Mouse (Mus musculus): ENCODE results near the gene Armc2.
A peak's percentile ranks its signal among the peaks of the same experiment; 100 is the strongest.

Gene Armc2

GRCm38 (mm10) chr10:41907950-41908349, 110.3 kb downstream of the Armc2 start:
- DNase-seq (ENCODE audit: low spot score in 2 of 2), result no peak

- DNase-seq (ENCODE audit: low spot score in 2 of 2), result no peak
These were observed 110.8 kb downstream of the Armc2 start for GRCm38 (mm10) chr10:41907473-41907872.

DNA sequence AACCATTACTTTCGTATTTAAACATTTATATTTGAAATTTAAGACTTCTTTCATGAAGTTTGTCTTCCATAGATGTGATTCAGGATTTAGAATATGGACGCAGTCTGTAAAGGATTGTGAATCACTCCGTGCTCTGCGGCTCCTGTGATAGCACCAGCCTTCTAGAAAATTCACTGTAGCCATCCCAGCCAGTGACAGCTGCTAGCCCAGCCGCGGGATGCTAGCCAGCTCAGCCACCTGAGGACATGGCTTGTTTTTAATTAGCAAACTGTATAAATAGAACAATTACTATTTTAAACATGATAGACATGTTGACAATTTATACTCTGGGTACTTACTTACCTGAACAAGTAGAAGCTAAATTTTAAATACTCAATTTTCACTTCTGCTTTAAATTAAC, 116.4 kb downstream of the Armc2 start:
- DNase-seq (ENCODE audit: low spot score in 2 of 2), result no peak

- no peak for DNase-seq (ENCODE audit: low spot score in 2 of 2)
These were observed 116.8 kb downstream of the Armc2 start for GRCm38 (mm10) chr10:41901456-41901855.

DNA sequence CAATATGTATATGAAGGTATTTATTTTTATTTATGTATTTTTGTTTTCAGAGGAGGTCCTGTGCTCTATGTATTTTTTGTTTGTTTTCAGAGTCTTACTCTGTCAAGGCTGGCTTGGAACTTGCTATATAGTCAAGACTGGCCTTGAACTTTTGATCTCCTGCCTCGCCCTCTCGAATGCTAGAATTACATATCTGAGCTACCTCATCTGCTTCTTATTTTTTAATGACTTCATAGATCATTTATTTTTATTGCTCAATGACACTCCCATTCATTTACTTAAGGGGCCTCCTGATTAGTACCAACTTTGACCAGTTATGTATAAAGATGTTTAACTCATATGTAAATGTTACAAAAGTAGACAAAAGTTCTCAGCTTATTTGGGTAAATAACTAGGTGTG, 121.4 kb downstream of the Armc2 start:
- DNase-seq (ENCODE audit: low spot score in 2 of 2), result no peak

- DNase-seq (ENCODE audit: low spot score in 2 of 2), result no peak
These were observed 121.8 kb downstream of the Armc2 start for GRCm38 (mm10) chr10:41896425-41896824.

DNA sequence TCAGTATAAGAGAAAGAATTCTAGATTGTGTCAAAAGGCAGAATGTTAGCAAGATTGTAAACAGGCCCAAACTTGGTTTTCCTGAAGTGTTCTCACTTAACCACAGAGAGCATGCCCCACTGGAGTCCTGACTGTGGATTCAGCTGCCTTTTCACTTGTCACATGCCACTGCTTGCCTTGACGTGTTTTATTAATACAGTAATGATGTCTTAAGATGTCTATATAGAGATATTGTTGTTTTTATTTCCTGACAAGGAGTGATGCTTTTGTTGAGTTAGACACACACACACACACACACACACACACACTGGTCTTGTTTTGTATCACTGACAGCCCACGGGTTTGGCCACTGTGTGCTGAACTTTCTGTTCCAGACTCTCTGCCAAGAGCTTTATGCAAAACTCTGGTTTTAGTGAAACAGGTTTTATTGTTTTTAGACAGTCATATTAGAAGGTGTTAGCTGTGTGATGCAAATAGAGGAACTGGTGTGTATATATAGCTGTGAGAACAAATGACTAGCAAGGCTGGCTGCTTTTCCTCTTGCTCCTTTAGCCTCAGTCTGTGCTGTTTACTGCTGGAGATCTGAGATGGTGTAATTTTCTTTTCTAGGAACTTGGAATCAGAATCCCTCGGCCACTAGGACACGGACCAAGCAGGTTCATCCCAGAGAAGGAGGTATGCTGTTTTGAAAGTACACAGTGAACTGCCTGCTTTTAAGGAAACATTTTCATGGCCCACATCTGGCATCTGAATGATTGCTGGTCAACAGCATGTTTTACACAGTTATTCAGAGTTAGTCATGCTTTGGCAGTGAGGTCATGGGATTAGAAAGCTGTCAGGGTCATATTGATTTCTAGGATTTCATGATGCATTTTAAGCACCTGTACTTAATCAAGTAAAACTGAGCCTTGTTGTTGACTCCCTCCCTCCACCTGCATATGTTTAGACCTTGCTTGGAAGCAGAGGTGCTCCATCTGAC, 124.5 kb downstream of the Armc2 start:
- peak in 1 of 2 experiments; percentile 33 for DNase-seq (ENCODE audit: low spot score in 2 of 2)

DNA sequence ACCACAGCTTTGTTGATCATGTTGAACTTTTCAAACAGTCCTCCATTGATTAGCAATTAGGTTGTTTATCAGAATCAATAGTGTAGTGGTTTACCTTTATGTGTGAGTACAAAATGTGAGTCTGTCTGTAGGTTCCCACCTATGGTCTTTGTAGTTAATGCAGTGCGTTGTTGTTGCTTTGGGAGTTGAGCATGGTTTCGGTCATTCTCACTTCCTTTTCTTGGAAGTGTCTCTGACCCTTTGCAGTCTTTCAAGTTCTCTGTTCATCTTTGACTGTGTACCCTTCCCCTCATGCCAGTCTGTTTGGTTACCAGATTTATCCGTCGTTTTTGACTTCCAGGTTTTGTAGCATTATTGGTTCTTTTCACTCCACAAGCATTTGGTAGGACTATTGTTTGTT, 126.9 kb downstream of the Armc2 start:
- no peak for DNase-seq (ENCODE audit: low spot score in 2 of 2)

DNA sequence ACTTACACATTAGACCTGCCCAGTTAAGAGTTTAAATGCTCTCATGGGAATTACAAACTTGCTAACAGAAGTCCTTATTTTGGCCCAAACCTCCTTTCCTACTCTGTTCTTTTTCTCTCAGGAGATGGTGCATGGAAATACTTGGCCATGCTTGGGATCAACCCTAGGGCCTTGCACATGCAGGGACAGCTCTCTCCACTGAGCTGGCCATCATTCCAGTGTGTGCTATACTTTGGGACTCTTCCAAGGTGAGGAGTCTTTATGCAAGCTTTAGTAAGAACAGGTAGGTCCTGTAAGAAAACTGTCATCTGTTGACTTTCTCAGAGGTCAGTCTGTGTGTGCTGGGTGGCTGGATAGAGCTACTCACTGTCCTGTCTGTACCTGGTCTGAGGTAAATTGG, 127.7 kb downstream of the Armc2 start:
- no peak for DNase-seq (ENCODE audit: low spot score in 2 of 2)

DNA sequence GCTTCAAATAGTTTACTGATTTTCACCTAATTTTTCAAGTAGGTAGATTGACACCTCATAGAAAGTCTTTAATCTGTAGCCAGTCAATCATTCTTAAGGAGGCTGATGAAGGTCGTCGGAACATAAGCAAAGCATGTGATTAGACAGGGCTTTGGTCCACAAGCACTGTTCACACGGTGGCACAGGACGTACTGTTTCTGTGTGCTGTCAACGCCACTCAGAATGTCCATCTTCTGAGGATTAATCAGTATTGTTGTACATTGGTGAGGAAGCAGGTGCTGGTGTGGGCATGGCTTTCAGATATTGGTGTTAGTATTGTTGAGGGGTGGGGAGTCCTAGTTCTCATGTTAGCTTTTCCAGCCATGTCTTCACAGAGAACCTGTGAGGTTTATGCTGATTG, 128.7 kb downstream of the Armc2 start:
- DNase-seq (ENCODE audit: low spot score in 2 of 2), result no peak

DNA sequence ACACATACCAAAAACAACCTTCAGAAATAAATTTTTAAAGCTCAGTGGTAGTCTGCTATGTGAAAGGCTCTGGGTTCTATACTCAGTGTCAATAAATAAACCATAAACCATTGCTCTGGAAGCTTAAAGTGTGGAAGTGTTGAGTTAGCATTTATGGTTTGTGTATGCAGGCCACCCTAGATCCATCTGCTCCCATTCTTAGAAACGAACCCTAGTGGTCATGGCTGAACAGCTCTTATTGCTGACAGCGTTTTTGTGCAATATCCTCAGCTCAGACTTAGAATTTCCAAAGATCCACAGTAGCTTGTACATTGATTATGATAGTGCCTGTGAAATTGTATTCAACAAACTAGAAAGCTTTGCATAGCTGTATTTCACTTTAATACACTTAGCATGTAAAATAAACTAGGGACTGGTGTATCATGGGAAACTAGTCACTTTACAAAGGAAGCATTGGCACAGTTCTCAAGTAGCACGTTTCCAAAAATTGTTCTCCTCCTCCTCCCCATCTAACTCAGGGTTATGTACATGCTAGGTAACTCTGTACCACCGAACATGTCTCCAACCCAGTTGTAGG, 129.8 kb downstream of the Armc2 start:
- DNase-seq (ENCODE audit: low spot score in 2 of 2), result no peak

- DNase-seq (ENCODE audit: low spot score in 2 of 2), result peak; percentile 95 to 96
These were observed 131.0 kb downstream of the Armc2 start for GRCm38 (mm10) chr10:41887080-41887821.

GRCm38 (mm10) chr10:41883741-41884575, 134.3 kb downstream of the Armc2 start:
- no peak for DNase-seq (ENCODE audit: low spot score in 2 of 2)

- DNase-seq (ENCODE audit: low spot score in 2 of 2), result no peak
These were observed 136.8 kb downstream of the Armc2 start for GRCm38 (mm10) chr10:41881438-41881837.

GRCm38 (mm10) chr10:41880777-41881176, 137.5 kb downstream of the Armc2 start:
- no peak for DNase-seq (ENCODE audit: low spot score in 2 of 2)

DNA sequence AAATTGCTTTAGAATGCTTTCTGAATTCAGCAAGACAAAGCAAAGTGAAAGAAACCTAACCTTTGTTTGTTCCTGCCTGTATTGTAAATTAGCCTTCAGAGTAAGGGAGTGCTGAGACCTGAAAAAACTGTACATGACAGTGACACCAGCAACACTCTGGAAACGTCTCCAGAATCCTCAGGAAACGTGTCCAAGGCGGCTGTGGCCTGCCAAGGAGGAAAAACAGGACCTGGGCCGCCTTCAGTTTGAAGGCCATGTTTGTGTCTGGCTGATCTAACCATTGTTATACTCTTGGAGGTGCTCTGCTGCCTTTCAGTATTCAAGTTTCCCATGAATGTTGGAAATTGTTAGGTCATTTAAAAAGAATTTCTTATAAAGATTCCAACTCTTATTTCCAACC, 138.0 kb downstream of the Armc2 start:
- DNase-seq (ENCODE audit: low spot score in 2 of 2), result no peak

GRCm38 (mm10) chr10:41879675-41880074, 138.6 kb downstream of the Armc2 start:
- no peak for DNase-seq (ENCODE audit: low spot score in 2 of 2)

- no peak for DNase-seq (ENCODE audit: low spot score in 2 of 2)
These were observed 139.9 kb downstream of the Armc2 start for GRCm38 (mm10) chr10:41878344-41878743.

- no peak for DNase-seq (ENCODE audit: low spot score in 2 of 2)
These were observed 142.6 kb downstream of the Armc2 start for GRCm38 (mm10) chr10:41875624-41876023.

- DNase-seq (ENCODE audit: low spot score in 2 of 2), result no peak
These were observed 146.7 kb downstream of the Armc2 start for GRCm38 (mm10) chr10:41871564-41871963.

DNA sequence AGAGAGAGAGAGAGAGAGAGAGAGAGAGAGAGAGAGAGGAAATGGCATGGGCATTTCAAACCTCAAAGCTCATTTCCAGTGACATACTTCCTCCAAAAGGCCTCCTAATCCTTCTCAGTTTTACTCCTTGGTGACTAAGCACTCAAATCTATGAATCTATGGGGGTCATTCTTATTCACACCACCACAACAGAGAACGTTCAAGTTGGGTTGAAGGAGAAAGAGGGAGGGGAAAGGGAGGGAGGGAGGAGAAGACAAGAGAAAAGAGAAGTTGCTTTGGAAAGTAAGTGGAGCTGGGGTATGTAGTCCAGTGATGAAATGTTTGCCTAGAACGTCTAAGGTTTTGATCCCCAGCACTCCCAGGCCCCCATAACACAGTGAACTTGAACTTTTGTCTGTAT, 148.1 kb downstream of the Armc2 start:
- DNase-seq (ENCODE audit: low spot score in 2 of 2), result no peak

GRCm38 (mm10) chr10:41867956-41868355, 150.3 kb downstream of the Armc2 start:
- DNase-seq (ENCODE audit: low spot score in 2 of 2), result no peak

Measured in urinary bladder, postnatal 4 days (tissue).